Mouse (Mus musculus) E14TG2a.4 (cell line): ENCODE data around the gene Wdr83os.

Source experiments
- H3K27me3 ChIP-seq: 2 replicates; pipeline ENCODE4 v1.6.1; 2014; ENCODE audit warnings: low read length, control low read depth; ENCODE audit not compliant: insufficient read depth
- H3K36me3 ChIP-seq: 2 replicates; pipeline ENCODE4 v1.6.1; 2014; ENCODE audit warnings: low read length, control low read depth; ENCODE audit not compliant: insufficient read depth
- H3K4me1 ChIP-seq: replicated peaks from 2 replicates; pipeline ENCODE4 v1.6.1; 2014; ENCODE audit warnings: low read depth, low read length, control low read depth
- H3K4me3 ChIP-seq: replicated peaks from 2 replicates; pipeline ENCODE4 v1.5.1; 2014; ENCODE audit warnings: mild to moderate bottlenecking, low read length
- H3K9me3 ChIP-seq: 2 replicates; pipeline ENCODE4 v1.6.1; 2014; ENCODE audit warnings: low read length, control low read depth
- CTCF ChIP-seq: conservative IDR thresholded peaks from 2 replicates; pipeline ENCODE4 v1.5.1; 2014; ENCODE audit warnings: low read length
- NANOG ChIP-seq: IDR thresholded peaks from 2 replicates; pipeline ENCODE4 v1.6.1; 2014; ENCODE audit warnings: borderline replicate concordance, low read length, mixed read lengths
- POU5F1 ChIP-seq: IDR thresholded peaks from 2 replicates; pipeline ENCODE4 v1.6.1; 2014; ENCODE audit warnings: low read length, borderline replicate concordance

Wdr83os gene

GRCm38 (mm10) chr8:85037366-85037680 is 43.2 kb upstream of the Wdr83os start:
- Histone ChIP-seq H3K27me3 (no peaks in the 10 kb centered on the region), H3K9me3 (no peaks in the 10 kb centered on the region), H3K4me1 (peaks cover 70% of the 10 kb centered on the region), H3K36me3 (peaks cover 56% of the 10 kb centered on the region), H3K4me3 (peak overlapping the region; percentile 94)
- TF ChIP-seq CTCF (no peak), NANOG (no peak), POU5F1 (no peak)

- H3K4me1 ChIP-seq: peaks cover 67% of the 10 kb centered on the region
- no peaks in the 10 kb centered on the region for H3K9me3 ChIP-seq
- H3K27me3 ChIP-seq: no peaks in the 10 kb centered on the region
- H3K4me3 ChIP-seq: peak overlapping the region; percentile 94
- H3K36me3 ChIP-seq: peaks cover 55% of the 10 kb centered on the region
- TF ChIP-seq NANOG (no peak), CTCF (no peak), POU5F1 (no peak)
Observed at GRCm38 (mm10) chr8:85037681-85038531, 42.6 kb upstream of the Wdr83os start.

GRCm38 (mm10) chr8:85043619-85044018 is 36.9 kb upstream of the Wdr83os start:
- peaks cover 98% of the 10 kb centered on the region for H3K36me3 ChIP-seq
- H3K4me3 ChIP-seq: no peak overlapping the region
- H3K9me3 ChIP-seq: no peaks in the 10 kb centered on the region
- TF ChIP-seq NANOG (no peak), CTCF (no peak), POU5F1 (no peak)
- H3K4me1 ChIP-seq: peaks cover 85% of the 10 kb centered on the region
- H3K27me3 ChIP-seq: no peaks in the 10 kb centered on the region

DNA sequence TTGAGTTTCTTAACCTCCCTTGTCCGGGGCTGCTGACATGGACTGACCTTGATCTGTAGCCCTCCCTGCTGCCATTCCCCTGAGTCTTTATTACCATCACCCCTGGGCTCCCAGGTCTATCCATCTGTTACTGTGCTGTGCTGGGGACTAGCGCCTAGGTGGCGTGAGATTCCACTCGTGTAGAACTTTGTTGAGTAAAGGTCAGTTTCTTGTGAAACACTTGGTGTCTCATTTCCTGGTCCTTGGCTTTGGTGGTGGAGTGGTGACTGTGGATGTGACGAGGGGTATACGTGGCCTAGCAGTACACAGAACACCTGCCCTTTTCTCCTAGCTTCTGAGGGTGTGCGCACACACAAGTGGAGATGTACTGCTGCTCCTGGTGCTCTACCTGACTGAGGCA is 23.2 kb upstream of the Wdr83os start:
- Histone ChIP-seq H3K36me3 (peaks cover 73% of the 10 kb centered on the region), H3K27me3 (no peaks in the 10 kb centered on the region), H3K4me1 (peaks cover 69% of the 10 kb centered on the region), H3K4me3 (no peak overlapping the region), H3K9me3 (no peaks in the 10 kb centered on the region)
- TF ChIP-seq NANOG (no peak), POU5F1 (no peak), CTCF (no peak)

GRCm38 (mm10) chr8:85059879-85060616 is 20.5 kb upstream of the Wdr83os start, which contains the start of gene Fbxw9:
Fbxw9 (plus strand) TSS chr8:85060055.
- Histone ChIP-seq H3K9me3 (no peaks in the 10 kb centered on the region), H3K4me1 (peaks cover 61% of the 10 kb centered on the region), H3K36me3 (peaks cover 66% of the 10 kb centered on the region), H3K4me3 (peak within 1 kb of the TSS; percentile 97), H3K27me3 (no peaks in the 10 kb centered on the region)
- TF ChIP-seq NANOG (no peak), CTCF (no peak), POU5F1 (no peak)

GRCm38 (mm10) chr8:85062603-85063002 is 17.9 kb upstream of the Wdr83os start:
- no peak overlapping the region for H3K4me3 ChIP-seq
- H3K27me3 ChIP-seq: no peaks in the 10 kb centered on the region
- H3K36me3 ChIP-seq: peaks cover 68% of the 10 kb centered on the region
- no peak for TF ChIP-seq POU5F1
- no peak for TF ChIP-seq CTCF
- TF ChIP-seq NANOG: no peak
- peaks cover 48% of the 10 kb centered on the region for H3K4me1 ChIP-seq
- H3K9me3 ChIP-seq: no peaks in the 10 kb centered on the region

DNA sequence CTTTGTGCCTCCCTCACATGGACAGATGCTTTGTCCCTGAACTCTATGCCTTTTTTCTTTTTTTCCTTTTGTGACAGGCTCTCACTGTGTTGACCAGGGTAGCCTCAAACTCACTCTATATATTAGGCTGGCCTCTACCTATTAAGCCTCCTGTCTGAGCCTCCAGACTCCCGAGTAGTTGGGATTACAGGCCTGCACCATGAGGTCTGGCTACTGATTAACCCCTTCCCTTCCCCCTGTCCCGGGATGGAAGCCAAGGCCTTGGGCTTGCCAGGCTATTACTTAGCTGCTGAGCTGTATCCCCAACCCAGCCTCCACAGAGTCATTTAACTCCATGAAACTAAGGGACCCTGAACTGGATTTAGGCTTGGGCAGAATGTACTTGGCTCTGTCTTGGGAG is 15.3 kb upstream of the Wdr83os start:
- H3K4me3 ChIP-seq: no peak overlapping the region
- TF ChIP-seq CTCF (no peak), NANOG (no peak), POU5F1 (no peak)
- peaks cover 45% of the 10 kb centered on the region for H3K4me1 ChIP-seq
- H3K9me3 ChIP-seq: no peaks in the 10 kb centered on the region
- no peaks in the 10 kb centered on the region for H3K27me3 ChIP-seq
- H3K36me3 ChIP-seq: peaks cover 75% of the 10 kb centered on the region

- Histone ChIP-seq H3K4me3 (no peak overlapping the region), H3K36me3 (peaks cover 68% of the 10 kb centered on the region), H3K27me3 (no peaks in the 10 kb centered on the region), H3K9me3 (no peaks in the 10 kb centered on the region), H3K4me1 (peaks cover 31% of the 10 kb centered on the region)
- no peak for TF ChIP-seq CTCF
- TF ChIP-seq NANOG: no peak
- no peak for TF ChIP-seq POU5F1
Observed at GRCm38 (mm10) chr8:85067155-85067554, 13.4 kb upstream of the Wdr83os start.

- peaks cover 25% of the 10 kb centered on the region for H3K4me1 ChIP-seq
- H3K36me3 ChIP-seq: peaks cover 60% of the 10 kb centered on the region
- TF ChIP-seq NANOG: no peak
- TF ChIP-seq CTCF: no peak
- no peak for TF ChIP-seq POU5F1
- no peaks in the 10 kb centered on the region for H3K9me3 ChIP-seq
- no peak within 1 kb of the TSS for H3K4me3 ChIP-seq
- H3K27me3 ChIP-seq: no peaks in the 10 kb centered on the region
Observed at GRCm38 (mm10) chr8:85067982-85068381, 12.6 kb upstream of the Wdr83os start, which contains the start of gene Gm5741. Gm5741 (minus strand) TSS chr8:85067982.
